Mouse (Mus musculus): ENCODE data around the gene Wdfy2.
"Not testable (repeated sequence)": the region's sequence is repeated elsewhere in the genome, so short reads cannot be mapped to it uniquely, and the experiment has no call there.

Wdfy2 gene

DNA sequence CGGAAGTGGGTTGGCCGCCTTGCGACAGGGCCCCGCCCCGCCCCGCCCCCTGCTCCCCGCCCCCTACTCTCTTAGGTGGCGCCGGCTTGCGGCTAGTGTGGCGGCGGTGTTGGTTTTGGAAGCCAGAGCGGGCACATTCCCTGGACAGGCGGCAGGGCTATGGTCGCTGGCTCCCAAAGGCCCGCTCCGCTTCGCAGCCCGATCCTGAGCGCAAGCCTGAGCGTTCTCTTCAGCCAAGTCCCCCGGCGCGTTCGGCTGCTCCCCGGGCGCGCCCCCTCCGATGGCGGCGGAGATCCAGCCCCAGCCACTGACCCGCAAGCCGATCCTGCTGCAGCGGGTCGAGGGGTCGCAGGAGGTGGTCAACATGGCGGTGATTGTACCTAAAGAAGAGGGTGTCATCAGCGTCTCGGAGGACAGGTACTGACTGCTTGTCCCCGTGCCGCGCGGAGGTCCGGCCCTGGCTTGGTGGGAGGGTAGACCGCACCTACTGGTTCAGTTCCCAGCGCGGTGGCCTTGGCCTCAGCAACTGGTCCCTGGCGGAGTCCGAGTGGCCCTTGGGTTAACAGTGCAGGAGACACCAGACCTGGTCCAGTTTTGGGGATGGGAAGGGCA is at the start of gene Wdfy2:
Gene Wdfy2 (plus strand): TSS at position 38 of the 612 bp plus-strand sequence.
- DNase-seq, result peak; percentile 69

DNA sequence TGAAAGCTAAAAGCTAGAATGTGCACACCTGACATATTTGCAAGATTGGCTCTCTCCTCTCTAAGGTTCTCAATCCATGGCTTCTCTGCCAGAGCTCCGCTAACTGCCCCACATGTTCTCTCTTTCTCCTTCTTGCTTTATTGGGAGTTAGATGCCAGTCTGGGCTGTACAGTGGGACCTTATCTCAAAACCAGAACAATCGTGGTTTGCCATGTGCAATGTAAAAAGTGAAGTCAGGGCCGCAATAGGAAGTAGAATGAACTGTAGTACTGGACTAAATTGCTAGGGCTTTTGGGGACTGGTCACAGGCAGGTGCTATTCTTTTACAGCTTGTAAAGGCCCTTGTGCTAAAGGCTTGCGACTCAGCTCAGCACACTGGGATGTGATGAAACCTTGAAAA is 48.2 kb upstream of the Wdfy2 start:
- no peak for DNase-seq

DNA sequence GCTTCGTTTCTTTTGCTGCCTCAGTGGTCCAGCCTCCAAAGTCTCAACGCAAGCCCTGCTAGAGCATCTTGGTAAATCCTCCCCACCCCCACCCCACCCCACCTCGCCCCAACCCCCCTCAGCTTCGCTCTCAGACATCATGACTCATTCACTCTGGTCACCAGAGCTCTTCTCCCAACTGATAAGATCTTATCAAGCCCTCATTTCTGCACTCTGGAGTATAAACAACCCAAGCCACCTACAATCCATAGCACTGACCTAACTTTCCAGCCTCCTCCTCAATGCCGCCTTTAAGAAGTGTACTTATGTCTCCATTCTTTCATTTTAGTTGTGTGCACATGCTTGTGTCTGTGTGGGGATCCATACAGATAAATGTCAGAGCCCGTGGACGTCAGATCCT is 41.8 kb upstream of the Wdfy2 start:
- no peak for DNase-seq

DNA sequence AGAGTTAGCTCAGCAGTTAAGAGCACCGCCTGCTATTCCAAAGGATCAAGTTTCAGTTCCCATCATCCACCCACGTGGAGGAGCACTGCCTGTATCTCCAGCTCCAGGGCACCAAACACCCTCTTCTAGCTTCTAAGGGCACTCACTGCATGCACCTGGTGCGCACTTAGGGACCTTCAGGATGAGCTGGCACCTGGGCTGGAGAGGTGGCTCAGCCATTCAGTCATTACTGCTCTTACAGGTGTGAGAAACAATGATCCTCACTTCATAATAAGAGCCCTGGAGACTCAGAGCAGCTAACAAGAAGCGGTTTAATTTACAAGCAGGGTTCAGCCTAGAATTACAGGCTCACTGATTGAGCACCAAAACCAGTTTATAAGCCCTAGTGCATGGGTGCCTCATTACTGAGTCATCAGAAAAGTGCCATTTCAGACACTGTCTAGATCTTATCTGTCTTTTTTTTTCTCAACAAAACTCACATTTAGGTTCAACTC is 38.8 kb upstream of the Wdfy2 start:
- DNase-seq, result peak; percentile 18

DNA sequence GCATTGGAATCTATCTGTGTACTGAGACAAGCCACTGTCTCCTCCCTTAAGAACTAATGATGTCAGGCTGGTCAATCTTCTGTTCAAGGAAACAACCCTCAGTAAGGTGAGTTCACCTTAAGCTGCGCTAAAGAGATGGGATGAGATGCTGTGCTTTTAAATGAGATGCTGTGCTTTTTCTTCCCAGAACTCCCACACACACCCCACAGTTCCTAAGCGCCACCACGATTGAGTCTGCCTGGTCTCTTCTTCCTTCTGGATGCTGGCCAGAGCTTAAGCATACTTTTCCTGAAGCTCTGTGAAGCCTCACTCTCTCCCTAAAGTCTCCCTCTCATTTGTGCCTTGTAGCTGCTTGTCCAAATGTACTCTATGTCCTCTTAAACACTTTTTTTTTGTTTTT is 36.7 kb upstream of the Wdfy2 start:
- no peak for DNase-seq

DNA sequence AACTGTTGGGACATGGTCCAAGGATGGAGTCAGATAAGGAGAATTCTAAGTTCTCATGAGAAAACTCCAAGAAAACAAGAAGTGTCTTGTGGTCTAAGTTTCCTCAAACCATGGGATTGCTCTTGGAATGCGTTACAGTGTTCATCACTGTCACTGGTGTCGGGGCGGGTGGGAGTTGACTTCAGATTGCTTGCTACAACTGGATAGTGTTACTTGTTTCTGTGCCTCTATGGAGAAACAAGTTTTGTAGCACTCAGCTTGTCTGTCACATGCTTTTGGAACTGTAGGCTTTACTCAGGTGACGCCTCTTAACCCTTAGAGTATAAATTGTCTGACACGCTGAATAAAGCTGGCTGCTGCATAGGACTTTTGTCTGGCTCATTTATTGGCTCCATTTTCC is 34.3 kb upstream of the Wdfy2 start:
- DNase-seq, result no peak

DNA sequence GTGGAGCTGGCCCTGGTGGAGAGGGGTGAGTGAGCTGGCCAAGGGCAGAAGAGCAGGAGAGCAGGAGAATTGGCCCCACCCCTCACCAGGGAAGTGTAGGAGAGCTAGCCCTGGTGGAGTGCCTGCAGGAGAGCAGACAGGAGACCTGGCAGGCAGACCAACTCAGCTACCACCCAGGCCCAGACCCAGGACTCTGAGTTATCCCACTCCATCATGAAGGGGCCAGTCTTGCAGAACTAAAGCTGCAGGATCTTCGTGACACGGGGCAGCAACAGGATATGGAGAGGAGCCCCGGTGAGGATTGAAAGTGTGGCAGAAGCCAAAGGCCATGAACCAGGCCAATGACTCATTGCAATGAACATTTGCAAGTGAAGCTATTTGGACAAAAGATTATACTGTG is 30.6 kb upstream of the Wdfy2 start:
- DNase-seq, result no peak

DNA sequence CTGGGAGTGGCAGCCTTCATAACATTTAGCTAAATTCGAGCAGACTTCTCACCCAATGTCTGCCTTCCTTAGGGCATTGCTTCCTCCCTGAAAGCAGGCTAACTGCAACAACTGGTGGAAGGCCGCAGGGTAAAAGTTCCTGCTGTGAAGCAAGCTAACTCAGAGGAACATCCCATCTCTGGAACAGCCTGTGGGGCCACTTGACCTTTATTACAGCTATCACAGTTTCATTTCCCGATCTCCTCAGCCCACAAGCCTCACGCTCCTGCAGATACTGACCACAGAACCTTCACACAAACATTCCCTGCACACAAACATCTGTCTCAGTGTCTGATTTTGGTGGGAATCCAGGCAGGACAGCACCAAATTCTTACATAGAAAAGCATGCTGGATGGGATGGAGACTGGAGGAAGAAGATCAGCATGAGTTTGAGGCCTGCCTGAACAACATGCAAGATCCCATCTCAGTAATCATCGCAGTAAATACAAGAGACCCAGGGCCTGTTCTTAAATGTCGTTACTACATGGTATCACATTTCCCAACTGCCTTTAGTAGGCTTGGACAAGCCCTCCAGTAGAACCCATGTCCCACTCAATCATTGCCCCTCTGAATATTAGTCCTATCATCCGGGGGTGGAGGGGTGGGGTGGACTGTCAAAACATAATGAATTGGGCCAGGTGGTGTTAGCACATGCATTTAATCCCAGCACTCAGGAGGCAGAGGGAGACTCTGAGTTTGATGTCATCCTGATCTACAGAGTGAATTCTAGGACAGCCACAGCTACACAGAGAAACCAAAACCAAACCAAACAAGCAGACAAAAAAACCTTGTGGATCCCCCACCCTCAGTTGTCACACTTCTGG is 28.6 kb upstream of the Wdfy2 start:
- no peak for DNase-seq

DNA sequence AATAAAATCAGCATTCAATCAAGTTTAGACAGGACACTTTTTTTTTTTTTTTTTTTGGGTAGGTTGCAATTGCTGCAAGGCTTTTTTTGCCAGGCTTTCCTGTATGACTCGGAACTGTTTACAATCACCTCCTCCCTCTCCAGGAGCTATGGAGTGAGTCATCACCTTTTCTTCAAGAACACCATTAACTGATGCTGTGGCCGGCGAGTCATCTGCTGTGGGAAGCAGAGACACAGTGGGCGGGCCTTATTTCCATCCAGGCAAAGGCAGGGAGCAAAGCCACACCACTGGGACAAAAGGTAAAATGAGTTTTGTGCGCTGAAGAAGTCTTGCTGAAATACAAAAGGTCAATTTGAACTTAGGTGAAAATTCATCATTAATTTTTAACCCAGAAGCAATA is 24.7 kb upstream of the Wdfy2 start:
- DNase-seq, result no peak

DNA sequence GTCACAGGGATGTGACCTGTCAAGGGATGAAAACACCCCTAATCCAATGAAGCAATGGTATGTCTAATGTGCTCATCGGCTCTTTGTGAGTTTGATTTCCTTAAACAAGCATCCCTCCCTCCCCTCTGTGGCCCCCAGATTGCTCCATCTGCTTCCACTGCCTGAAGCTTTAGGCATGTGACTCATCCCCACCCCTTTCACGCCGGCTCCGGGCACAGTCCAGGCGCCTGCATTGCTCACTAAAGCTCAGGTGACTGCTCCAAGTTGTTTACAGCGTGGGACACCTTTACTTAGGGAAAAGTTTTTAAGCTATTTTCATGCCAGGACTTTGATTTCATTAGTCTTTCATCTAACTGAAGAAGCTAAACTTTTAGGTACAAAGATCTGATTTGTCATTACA is 22.9 kb upstream of the Wdfy2 start:
- DNase-seq, result peak; percentile 38

DNA sequence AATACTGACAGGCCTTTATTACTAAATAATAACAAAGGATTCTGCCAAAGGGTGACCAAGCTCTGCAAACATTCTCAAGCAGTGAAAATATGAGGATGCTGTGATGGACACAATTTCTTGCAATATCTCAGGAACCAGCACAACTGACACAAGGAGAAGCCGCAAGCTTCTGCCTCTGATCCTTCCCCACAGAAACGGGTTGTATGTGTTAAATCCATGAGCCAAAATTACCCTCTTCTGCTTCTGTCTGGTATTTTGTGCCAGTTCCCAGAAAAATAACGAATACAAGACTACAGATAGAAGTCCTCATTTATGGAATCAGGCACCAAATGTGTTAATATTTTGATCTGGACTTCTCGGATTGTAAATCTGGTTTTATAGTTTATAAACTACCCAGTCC is 20.7 kb upstream of the Wdfy2 start:
- no peak for DNase-seq

DNA sequence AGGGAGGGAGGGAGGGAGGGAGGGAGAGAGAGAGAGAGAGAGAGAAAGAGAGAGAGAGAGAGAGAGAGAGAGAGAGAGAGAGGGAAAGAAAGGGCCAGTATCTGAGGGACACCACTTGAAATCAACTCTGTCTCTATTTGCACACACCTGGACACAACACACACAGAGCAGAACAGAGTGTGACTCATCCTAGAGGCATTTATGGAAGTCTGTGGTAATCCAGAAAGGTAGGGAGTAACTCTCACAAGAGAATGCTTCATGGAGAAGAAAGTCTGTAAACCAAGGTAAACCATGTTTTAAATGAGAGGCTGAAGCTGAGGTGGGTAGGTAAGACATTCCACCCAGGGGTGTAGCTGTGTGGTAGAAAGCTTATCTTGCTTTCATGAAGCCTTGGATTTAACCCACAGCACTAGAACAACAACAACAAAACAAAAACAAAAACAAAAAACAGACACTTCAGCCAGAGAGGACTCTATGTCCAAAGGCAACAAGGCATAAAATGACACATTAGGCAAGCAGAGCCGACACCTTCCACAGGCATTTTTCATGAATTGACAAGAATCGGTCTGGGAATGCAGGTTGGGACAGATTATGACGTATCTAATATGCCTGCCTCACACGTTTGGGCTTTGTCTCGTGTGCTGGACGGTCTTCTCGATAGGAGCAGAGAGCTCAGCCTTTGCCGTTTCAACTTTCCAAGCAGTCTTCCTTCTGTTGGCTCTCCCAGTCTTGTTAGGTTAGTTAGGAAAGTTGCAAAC is 11.7 kb upstream of the Wdfy2 start:
- DNase-seq, result no peak

DNA sequence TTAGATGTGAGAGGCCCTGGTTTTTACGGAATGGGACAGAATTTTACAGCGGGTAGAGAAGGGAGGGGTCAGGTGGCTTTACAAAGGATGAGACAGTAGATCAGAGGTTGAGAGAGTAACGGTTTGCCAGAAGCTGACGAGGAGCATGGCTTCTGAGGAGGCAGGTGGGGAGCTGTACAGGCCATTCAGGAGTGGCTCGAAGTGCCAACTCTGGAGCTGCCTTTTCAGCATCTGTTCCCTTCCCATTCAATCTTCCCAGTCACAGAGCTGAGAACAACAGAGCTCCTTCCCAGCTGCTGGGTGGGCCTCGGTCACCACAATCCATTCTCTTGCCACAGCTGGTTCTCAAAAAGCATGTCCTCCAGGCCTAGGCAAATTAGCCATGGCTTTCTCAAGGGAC is 8.2 kb upstream of the Wdfy2 start:
- no peak for DNase-seq

DNA sequence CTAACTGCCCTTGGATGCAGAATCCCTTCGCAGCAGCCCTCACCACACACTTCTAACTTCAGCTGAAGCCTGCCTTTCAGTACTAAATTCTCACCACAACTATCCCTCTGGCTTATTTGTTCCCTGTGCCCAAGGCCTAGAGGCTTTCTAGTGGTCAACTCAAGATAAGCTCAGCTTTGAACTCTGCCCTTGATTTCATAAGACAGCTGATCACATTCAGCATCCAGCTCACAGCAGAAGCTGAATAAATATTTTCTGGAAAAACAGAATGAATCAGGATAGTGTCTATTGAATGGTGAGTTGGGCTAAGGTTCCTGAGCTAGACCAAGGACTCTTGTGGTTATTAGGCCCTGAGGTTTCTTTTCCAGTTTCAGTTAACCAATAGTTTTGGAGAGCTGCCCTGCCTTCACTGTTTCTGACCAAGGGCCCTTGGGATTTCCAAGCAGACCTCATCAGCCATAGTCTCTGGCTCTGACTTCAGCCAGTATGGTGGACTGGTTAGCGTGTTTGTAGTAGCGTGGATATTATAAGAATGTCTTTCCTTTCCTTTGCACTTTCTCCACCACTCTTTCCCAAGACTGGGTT is 5.7 kb upstream of the Wdfy2 start:
- no peak for DNase-seq

DNA sequence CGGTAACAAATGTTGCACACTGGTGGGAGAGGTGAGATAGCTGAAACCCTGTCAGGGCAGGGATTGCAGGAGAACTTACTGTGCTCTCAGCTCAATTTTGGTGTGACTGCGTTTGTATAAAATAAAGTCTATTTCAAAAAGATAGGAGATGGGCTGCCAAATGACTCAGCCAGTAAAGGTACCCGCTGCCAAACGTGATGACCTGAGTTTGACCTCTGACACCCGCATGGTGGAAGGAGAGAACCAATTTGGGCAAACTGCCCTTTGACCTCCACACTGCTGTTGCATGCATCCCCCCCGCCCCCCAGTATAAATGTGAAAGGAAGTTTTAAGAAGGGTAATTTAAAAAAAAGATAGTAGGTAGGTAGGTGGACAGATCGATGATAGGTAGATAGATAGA is 4.4 kb upstream of the Wdfy2 start:
- DNase-seq, result no peak

DNA sequence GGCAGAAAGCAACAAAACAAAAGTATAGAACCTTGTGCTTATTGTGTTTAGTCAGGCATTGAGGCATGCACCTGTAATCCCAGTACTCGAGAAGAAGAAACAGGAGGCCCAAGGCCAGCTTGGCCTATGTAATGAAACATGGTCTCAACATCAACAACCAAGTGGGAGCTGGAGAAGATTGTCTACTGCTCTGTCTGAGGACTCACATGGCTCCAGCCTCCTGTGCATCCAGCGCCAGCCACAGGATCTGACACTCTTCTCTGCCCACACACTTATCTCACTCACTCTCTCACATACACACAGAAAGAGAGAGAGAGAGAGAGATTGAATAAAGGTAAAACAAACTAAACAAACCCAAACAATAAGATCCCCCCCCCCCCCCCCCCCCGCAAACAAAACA is 3.9 kb upstream of the Wdfy2 start:
- DNase-seq, result no peak

DNA sequence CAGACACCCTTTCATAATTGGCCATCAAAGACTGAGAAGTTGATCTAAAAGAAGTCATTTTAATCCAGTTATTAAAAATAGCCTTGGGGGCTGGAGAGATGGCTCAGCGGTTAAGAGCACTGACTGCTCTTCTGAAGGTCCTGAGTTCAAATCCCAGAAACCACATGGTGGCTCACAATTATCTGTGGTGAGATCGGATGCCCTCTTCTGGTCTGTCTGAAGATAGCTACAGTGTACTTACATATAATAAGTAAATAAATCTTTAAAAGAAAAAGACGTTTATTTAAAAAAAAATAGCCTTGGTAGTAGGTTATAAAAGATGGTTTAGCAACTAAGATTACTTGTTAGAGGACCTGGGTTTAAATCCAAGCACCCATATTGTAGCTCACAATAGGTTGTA is 1.7 kb upstream of the Wdfy2 start:
- not testable (repeated sequence) for DNase-seq

DNA sequence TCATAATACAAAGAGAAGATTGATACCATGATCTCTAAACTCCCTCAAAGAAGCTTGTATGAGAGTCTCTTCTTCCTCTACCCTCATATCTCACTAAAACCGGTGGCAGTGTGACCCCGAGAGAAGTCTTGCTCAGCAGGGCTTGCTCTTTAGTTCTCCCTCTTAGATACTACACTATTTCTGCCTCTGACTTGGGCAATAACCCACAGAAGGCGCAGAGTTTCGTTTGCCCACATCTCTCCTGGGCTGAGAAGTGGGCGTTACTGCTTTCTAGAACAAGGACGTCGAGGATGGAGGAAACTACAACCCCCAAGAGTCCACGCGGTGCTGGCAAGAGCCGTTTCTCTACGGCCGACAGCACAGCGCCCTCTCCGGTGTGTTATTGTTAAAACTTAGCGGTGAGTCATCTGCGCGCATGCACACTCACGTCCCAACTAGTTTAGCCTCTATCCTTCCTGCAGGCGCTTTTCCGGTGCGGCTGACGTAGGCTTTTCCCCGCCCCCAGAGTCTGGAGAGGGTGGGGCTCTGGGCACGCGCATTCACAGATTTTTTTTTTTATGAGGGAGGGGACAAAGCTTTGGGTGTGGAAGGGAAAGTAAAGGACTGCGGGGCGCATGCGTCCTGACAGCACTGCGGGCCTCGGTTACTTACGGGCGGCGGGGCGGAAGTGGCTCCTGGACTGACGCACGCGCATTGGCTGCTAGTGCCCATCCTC is 395 bp upstream of the Wdfy2 start:
- DNase-seq, result peak; percentile 99

DNA sequence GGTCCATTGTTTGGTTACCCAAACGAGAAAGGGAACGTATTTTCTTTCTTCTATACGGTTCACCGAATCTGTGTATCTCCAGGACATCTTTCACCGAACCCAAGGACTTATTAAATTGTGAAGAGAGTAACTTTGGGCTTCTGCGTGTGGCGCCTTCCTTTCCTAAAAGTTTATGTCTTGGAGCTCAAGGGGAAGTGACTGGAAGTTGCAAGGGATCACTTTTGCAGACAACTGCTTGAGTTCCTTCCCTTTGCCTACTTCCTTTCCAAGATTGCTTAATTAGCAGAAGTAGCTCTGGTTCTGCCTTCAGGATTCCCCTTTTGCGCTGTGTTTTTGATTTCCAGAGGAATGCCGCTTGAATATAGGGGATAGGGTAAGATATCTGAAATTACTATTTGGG is 858 bp downstream of the Wdfy2 start:
- peak; percentile 47 for DNase-seq

DNA sequence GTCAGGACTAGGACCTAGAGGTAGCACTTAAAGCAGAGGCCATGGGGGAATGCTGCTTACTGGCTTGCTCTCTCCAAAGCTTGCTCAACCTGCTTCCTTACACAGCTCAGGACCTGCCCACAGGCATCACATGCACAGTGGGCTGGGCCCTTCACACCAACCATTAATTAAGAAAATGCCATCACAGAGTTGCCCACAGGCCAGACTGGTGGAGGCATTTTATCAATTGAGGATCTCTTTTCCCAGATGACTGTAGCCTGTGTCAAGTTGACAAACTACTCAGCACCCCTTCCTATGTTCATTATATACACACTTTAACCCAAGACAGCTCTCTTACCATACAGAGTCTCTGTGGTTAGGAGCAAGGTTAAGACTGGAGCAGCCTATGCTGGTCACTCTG is 4.2 kb downstream of the Wdfy2 start:
- no peak for DNase-seq

DNA sequence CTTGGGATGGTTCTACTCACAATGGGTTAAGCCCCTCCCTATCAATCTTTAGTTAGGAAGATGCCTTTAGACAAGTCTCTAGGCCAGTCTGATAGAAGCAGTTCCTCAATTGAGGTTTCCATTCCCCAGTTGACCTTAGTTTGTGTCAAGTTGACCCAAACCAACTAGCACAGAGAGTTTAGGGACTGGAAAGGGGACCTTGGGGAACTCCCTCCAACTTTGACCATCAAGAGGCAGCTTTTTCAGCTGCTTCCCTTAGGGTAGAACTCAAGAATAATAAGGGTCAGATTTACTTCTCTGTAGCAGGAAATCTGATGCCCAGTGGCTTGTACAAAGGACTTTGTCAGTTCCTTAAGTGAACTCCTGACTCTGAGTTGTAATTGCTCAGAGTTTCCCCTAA is 5.0 kb downstream of the Wdfy2 start:
- no peak for DNase-seq

DNA sequence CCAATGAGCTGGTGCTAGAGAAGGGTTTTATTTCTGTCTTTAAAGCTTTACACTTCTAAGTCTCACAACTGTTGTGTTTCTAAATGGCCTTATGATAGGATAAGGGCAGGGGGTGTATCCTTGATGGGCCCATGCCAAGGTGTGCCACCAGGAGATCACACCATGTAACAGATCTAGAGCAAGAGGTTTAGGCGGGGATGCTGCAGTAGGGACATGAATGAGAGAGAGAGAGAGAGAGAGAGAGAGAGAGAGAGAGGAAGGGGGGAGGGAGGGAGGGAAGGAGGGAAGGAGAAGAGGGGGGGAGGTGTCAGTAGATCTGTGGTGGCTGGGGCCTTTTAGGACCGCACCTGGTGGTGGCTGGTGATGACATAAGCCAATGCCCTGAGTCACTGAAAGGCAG is 5.5 kb downstream of the Wdfy2 start:
- DNase-seq, result no peak

DNA sequence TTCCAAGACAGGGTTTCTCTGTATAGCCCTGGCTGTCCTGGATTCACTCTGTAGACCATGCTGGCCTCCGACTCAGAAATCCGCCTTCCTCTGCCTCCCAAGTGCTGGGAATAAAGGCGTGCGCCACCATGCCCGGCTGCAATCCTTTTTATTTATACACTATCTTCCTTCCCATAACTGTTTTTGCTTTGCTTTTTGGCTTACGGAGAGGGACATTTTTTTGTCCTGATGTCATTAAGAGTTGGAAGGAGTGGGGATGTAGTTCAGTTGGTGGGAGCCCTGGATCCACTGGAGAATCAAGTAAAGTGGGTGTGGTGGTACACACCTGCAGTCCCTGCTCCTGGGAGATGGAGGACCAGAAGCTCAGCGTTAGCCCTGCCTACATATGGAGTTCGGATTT is 6.7 kb downstream of the Wdfy2 start:
- no peak for DNase-seq

All from kidney, adult 9 months (tissue).